Mouse (Mus musculus) midbrain, embryonic 14.5 days (tissue): ENCODE measurements around the gene Mrpl41. TPM values are rescaled to one million over a fixed set of nuclear protein-coding genes. Genes with fewer than 3 reads are reported as not detected.
"Not testable (repeated sequence)": the region's sequence is repeated elsewhere in the genome, so short reads cannot be mapped to it uniquely, and the experiment has no call there.

Experiments used
- ATAC-seq: fragments of 200-750 bp; cut with Nextera tagmentation; 2 replicates; pipeline ENCODE4 v1.8.0; 2017; ENCODE audit warnings: moderate number of reproducible peaks, moderate library complexity; ENCODE audit not compliant: low FRiP score, low TSS enrichment
- DNase-seq: peaks from one replicate; pipeline ENCODE4 v3.0.0-alpha.2; 2015
- H3K27ac ChIP-seq: fragments of 300-500 bp; sonication (generic); replicated peaks from 2 replicates; pipeline ENCODE4 v1.5.1; 2014; ENCODE audit warnings: mild to moderate bottlenecking, low read depth, low read length, moderate library complexity
- H3K27me3 ChIP-seq: fragments of 300-500 bp; sonication (generic); 2 replicates; pipeline ENCODE4 v1.6.1; 2014; ENCODE audit warnings: low read length, control low read depth, mixed read lengths; ENCODE audit not compliant: control insufficient read depth, insufficient read depth
- H3K36me3 ChIP-seq: fragments of 300-500 bp; sonication (generic); 2 replicates; pipeline ENCODE4 v1.6.1; 2014; ENCODE audit warnings: low read length, control low read depth; ENCODE audit not compliant: control insufficient read depth, insufficient read depth
- H3K4me1 ChIP-seq: fragments of 300-500 bp; sonication (generic); 2 replicates; pipeline ENCODE4 v1.6.1; 2014; ENCODE audit warnings: mild to moderate bottlenecking, antibody characterized with exemption, low read length, control low read depth; ENCODE audit not compliant: control insufficient read depth, insufficient read depth
- H3K4me2 ChIP-seq: fragments of 300-500 bp; sonication (generic); 2 replicates; pipeline ENCODE4 v1.6.1; 2014; ENCODE audit warnings: mild to moderate bottlenecking, low read length, moderate library complexity
- H3K4me3 ChIP-seq: fragments of 300-500 bp; sonication (generic); replicated peaks from 2 replicates; pipeline ENCODE4 v1.5.1; 2014; ENCODE audit warnings: low read depth, low read length
- H3K9ac ChIP-seq: fragments of 300-500 bp; sonication (generic); replicated peaks from 2 replicates; pipeline ENCODE4 v1.6.1; 2014; ENCODE audit warnings: mild to moderate bottlenecking, low read length, moderate library complexity
- H3K9me3 ChIP-seq: fragments of 300-500 bp; sonication (generic); 2 replicates; pipeline ENCODE4 v1.6.1; 2016; ENCODE audit warnings: low read length, control low read depth, mixed read lengths; ENCODE audit not compliant: control insufficient read depth
- WGBS: fragments of 180-500 bp; shearing (Covaris S2); extraction: QIAGEN DNeasy Blood & Tissue Kit; methylation state at CpG from one replicate; pipeline ENCODE4 v1.1.7; 2014; 5-methylcytosine and 5-hydroxymethylcytosine counted together
- polyA plus RNA-seq: library from polyadenylated mRNA; unstranded; fragments of >200 nt; fragmentation: Nextera tagmentation; extraction: Ambion mirVana; gene quantifications from 2 replicates; pipeline ENCODE4 v1.2.1, GENCODE M21; 2014

Mrpl41 gene
- polyA plus RNA-seq, 1 experiment from 2014 or later, result 160 TPM

DNA sequence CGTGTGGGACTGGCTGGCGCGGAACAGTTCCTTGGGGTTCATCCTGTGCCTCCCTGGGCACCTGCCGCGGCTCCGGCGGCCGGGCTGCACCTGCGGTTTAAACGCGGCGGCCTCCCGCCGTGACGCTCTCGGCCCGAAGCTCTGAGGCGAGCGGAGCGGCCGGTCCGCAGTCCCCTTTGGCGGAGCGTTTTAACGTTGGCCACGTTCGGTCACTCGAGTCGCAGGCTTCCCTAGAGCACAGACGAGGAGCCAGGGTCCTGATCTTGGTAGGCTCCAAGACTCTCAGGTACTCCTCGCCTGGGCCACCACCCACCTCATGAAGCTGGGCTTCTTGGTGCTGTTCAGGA is 24.7 kb downstream of the Mrpl41 start:
- peak; percentile 49 for DNase-seq
- no peaks in the 10 kb centered on the region for H3K9me3 ChIP-seq
- no peak for ATAC-seq
- peak overlapping the region; percentile 96 for H3K4me3 ChIP-seq
- H3K9ac ChIP-seq, result peak overlapping the region; percentile 84
- H3K36me3 ChIP-seq, result peaks cover 34% of the 10 kb centered on the region
- H3K27ac ChIP-seq, result peak overlapping the region; percentile 67
- no peaks in the 10 kb centered on the region for H3K27me3 ChIP-seq
- 0% methylated on average over 31 of the region's 31 CpGs for WGBS
- H3K4me2 ChIP-seq, result peak overlapping the region; percentile 97
- H3K4me1 ChIP-seq, result peaks cover 13% of the 10 kb centered on the region

DNA sequence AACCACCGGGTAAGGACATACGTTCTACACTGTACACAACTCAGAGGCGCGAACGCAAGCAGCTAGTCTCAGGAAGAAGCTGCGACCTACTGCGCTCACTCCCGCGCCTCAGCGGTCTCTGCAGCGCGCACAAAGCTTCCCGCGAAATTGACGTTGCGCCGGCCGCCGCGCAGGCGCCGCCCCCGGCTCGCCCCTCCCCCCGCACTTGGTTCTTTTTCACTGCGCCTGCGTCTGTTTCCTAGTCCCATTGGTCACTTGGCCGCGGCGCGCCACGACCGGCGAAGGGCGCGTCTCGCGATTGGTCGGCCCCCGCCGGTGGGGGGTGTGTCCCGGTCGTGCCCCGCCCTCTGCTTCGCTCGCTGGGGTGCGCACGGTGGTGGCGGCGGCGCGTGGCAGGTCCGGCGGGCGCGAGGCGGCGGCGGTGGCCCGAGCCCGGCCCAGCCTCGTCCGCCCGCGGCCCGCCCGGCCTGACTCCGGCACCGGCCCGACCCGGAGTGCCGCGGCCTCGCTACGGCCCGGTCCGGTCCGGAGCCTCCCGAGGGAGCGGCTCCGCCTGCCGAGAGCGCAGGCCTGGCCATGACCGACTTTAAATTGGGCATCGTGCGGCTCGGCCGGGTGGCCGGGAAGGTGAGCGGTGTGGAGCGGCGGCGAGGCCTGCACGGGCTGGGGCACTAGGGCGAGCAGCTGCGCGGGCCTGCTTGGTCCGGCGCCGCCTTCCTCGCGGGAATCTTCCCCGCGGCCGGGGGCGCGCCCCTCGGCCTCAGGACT is 25.3 kb downstream of the Mrpl41 start, which contains the start of gene Zmynd19:
Gene Zmynd19 (plus strand): TSS at position 372 of the 768 bp plus-strand sequence.
- peak; percentile 99 for DNase-seq
- H3K9me3 ChIP-seq, result no peaks in the 10 kb centered on the region
- no peaks in the 10 kb centered on the region for H3K27me3 ChIP-seq
- H3K9ac ChIP-seq, result peak within 1 kb of the TSS; percentile 84
- H3K36me3 ChIP-seq, result peaks cover 28% of the 10 kb centered on the region
- peaks cover 13% of the 10 kb centered on the region for H3K4me1 ChIP-seq
- peak within 1 kb of the TSS; percentile 96 for H3K4me3 ChIP-seq
- H3K27ac ChIP-seq, result peak within 1 kb of the TSS; percentile 81
- H3K4me2 ChIP-seq, result peak within 1 kb of the TSS; percentile 97
- under 1% methylated on average over 107 of the region's 108 CpGs for WGBS
- peak; percentile 99 for ATAC-seq

DNA sequence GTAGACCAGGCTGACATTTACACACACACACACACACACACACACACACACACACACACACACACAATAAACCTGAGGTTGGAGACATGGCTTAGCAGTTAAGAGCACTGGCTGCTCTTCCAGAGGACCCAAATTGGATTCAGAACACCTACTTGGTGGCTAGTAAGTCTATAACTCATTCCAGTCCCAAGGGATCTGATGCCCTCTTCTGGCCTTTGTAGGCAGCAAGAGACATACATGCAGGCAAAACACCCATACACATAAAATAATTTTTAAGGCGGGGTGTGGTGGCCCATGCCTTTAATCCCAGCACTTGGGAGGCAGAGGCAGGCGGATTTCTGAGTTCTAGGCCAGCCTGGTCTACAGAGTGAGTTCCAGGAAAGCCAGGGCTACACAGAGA is 30.6 kb downstream of the Mrpl41 start:
- not testable (repeated sequence) for H3K4me2 ChIP-seq, H3K4me1 ChIP-seq, H3K27ac ChIP-seq, ATAC-seq, H3K4me3 ChIP-seq, H3K9ac ChIP-seq, H3K9me3 ChIP-seq, H3K27me3 ChIP-seq, H3K36me3 ChIP-seq
- 54% methylated on average over 2 of the region's 2 CpGs for whole genome bisulfite sequencing
- peak; percentile 49 for DNase-seq

GRCm38 (mm10) chr2:24942092-24942491 is 32.8 kb downstream of the Mrpl41 start:
- Histone ChIP-seq H3K36me3 (no peaks in the 10 kb centered on the region), H3K9me3 (no peaks in the 10 kb centered on the region), H3K27ac (no peak overlapping the region), H3K4me1 (no peaks in the 10 kb centered on the region), H3K27me3 (no peaks in the 10 kb centered on the region), H3K4me3 (no peak overlapping the region), H3K9ac (no peak overlapping the region), H3K4me2 (no peak overlapping the region)
- DNase-seq, result no peak
- ATAC-seq, result no peak
- 74% methylated on average over 4 of the region's 4 CpGs for WGBS

- Histone ChIP-seq H3K27me3 (0 out of 2 replicates have a peak, but pooled peaks cover 7% of the 10 kb centered on the region), H3K9me3 (no peaks in the 10 kb centered on the region), H3K4me3 (peak within 1 kb of the TSS; percentile 56), H3K4me2 (peak within 1 kb of the TSS; percentile 90), H3K27ac (0 out of 2 replicates have a peak within 1 kb of the TSS, but pooled peaks have one; percentile 45), H3K9ac (peak within 1 kb of the TSS; percentile 62), H3K4me1 (peaks cover 15% of the 10 kb centered on the region), H3K36me3 (no peaks in the 10 kb centered on the region)
- under 1% methylated on average over 49 of the region's 49 CpGs for WGBS
- ATAC-seq (peak; percentile 90), DNase-seq (peak; percentile 87)
Measured at GRCm38 (mm10) chr2:24935057-24935796, 39.7 kb downstream of the Mrpl41 start, which contains the start of gene Arrdc1. TSS of gene Arrdc1 (minus strand) at chr2:24935252.

GRCm38 (mm10) chr2:24934441-24934963 is 40.4 kb downstream of the Mrpl41 start:
- WGBS, result 3% methylated on average over 19 of the region's 19 CpGs
- Histone ChIP-seq H3K9me3 (no peaks in the 10 kb centered on the region), H3K27me3 (0 out of 2 replicates have a peak, but pooled peaks cover 7% of the 10 kb centered on the region), H3K4me3 (peak overlapping the region; percentile 56), H3K36me3 (no peaks in the 10 kb centered on the region), H3K4me2 (peak overlapping the region; percentile 90), H3K4me1 (peaks cover 15% of the 10 kb centered on the region), H3K27ac (0 out of 2 replicates have a peak overlapping the region, but pooled peaks have one; percentile 45), H3K9ac (peak overlapping the region; percentile 62)
- DNase-seq (peak; percentile 23), ATAC-seq (peak; percentile 62)

- 0 out of 2 replicates have a peak, but pooled peaks cover 3% of the 10 kb centered on the region for H3K36me3 ChIP-seq
- no peak for DNase-seq
- no peak for ATAC-seq
- no peak overlapping the region for H3K27ac ChIP-seq
- no peak overlapping the region for H3K9ac ChIP-seq
- peaks cover 11% of the 10 kb centered on the region for H3K4me1 ChIP-seq
- H3K9me3 ChIP-seq, result no peaks in the 10 kb centered on the region
- H3K27me3 ChIP-seq, result 0 out of 2 replicates have a peak, but pooled peaks cover 3% of the 10 kb centered on the region
- H3K4me3 ChIP-seq, result no peak overlapping the region
- WGBS, result 87% methylated on average over 5 of the region's 5 CpGs
- no peak overlapping the region for H3K4me2 ChIP-seq
Measured at GRCm38 (mm10) chr2:24929593-24929992, 45.3 kb downstream of the Mrpl41 start.

DNA sequence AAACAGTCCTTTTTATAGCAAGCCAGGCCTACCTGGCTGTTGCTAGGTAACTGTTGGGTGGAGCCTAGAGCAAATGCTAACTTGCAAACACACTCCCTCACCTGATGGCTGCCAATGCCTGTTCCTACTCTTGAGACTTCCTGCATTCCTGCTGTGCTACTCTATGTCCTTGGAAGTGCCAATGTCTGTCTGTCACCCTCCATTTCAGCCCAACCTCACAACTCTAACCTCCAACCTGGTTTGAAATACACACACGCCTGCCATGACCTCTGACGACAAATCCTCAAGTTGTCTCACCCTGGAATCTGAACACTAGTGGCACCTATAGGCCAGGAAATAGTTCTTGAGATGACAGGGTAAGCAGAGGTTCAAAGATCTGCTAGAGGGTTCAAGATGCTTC is 45.8 kb downstream of the Mrpl41 start:
- H3K9me3 ChIP-seq, result no peaks in the 10 kb centered on the region
- 0 out of 2 replicates have a peak, but pooled peaks cover 3% of the 10 kb centered on the region for H3K36me3 ChIP-seq
- no peak overlapping the region for H3K4me3 ChIP-seq
- peaks cover 6% of the 10 kb centered on the region for H3K4me1 ChIP-seq
- H3K27ac ChIP-seq, result no peak overlapping the region
- ATAC-seq (no peak), DNase-seq (no peak)
- 58% methylated on average over 2 of the region's 2 CpGs for WGBS
- no peak overlapping the region for H3K4me2 ChIP-seq
- H3K9ac ChIP-seq, result no peak overlapping the region
- H3K27me3 ChIP-seq, result 0 out of 2 replicates have a peak, but pooled peaks cover 1% of the 10 kb centered on the region
